Mouse (Mus musculus) urinary bladder, adult 18-20 months (tissue): Measurements from ENCODE around the gene Ccnb1.
A peak's percentile ranks its signal among the peaks of the same experiment; 100 is the strongest.
"Not testable (repeated sequence)": the region's sequence is repeated elsewhere in the genome, so short reads cannot be mapped to it uniquely, and the experiment has no call there.

Experiments
- DNase-seq, 2 experiments: peaks; one replicate each; pipeline ENCODE4 v3.0.0; 2022; ENCODE audit warnings: low spot score in 2 of 2, mixed read lengths in 2 of 2

Gene Ccnb1

GRCm38 (mm10) chr13:100774704-100775103 lies 11.7 kb downstream of the Ccnb1 start:
- DNase-seq, result no peak

- no peak for DNase-seq
These were observed 31.0 kb downstream of the Ccnb1 start for GRCm38 (mm10) chr13:100755329-100755728.

- no peak for DNase-seq
These were observed 32.2 kb downstream of the Ccnb1 start for GRCm38 (mm10) chr13:100754186-100754585.

GRCm38 (mm10) chr13:100753011-100753410 lies 33.4 kb downstream of the Ccnb1 start:
- no peak for DNase-seq

- no peak for DNase-seq
These were observed 33.8 kb downstream of the Ccnb1 start for GRCm38 (mm10) chr13:100752529-100752928.

- DNase-seq, result no peak
These were observed 35.0 kb downstream of the Ccnb1 start for GRCm38 (mm10) chr13:100751402-100751801.

GRCm38 (mm10) chr13:100750799-100751198 lies 35.6 kb downstream of the Ccnb1 start:
- DNase-seq, result no peak

GRCm38 (mm10) chr13:100748638-100749037 lies 37.7 kb downstream of the Ccnb1 start:
- DNase-seq, result no peak

GRCm38 (mm10) chr13:100746090-100746489 lies 40.3 kb downstream of the Ccnb1 start:
- DNase-seq, result no peak

GRCm38 (mm10) chr13:100744036-100744744 lies 42.2 kb downstream of the Ccnb1 start, which contains the start of gene Mrps36:
TSS of gene Mrps36 (minus strand) at chr13:100744659.
- DNase-seq, result peak; percentile 86 to 92

- DNase-seq, result no peak
These were observed 42.9 kb downstream of the Ccnb1 start for GRCm38 (mm10) chr13:100743346-100744035.

- no peak for DNase-seq
These were observed 43.5 kb downstream of the Ccnb1 start for GRCm38 (mm10) chr13:100742831-100743230.

- no peak for DNase-seq
These were observed 53.6 kb downstream of the Ccnb1 start for GRCm38 (mm10) chr13:100732756-100733155.

- not testable (repeated sequence) for DNase-seq
These were observed 54.8 kb downstream of the Ccnb1 start for GRCm38 (mm10) chr13:100731462-100732046.

- peak; percentile 86 to 89 for DNase-seq
These were observed 55.6 kb downstream of the Ccnb1 start, which contains the start of gene Cdk7 for GRCm38 (mm10) chr13:100730861-100731176. TSS of gene Cdk7 (minus strand) at chr13:100730939.

- peak in 1 of 2 experiments; percentile 19 for DNase-seq
These were observed 56.1 kb downstream of the Ccnb1 start for GRCm38 (mm10) chr13:100730153-100730860.
